Mouse (Mus musculus) brain, embryonic 14.5 days (tissue): ENCODE results near the gene Dhx38.

Experiments
- CTCF ChIP-seq: fragments of 200-500 bp; IDR thresholded peaks from 2 replicates; pipeline ENCODE4 v1.5.1; 2012; ENCODE audit warnings: inconsistent platforms, mild to moderate bottlenecking, moderate library complexity, borderline replicate concordance; ENCODE audit not compliant: insufficient read depth, insufficient read length; ENCODE audit errors: extremely low read depth
- POLR2A ChIP-seq: fragments of 200-500 bp; IDR thresholded peaks from 2 replicates; pipeline ENCODE4 v1.6.1; 2012; ENCODE audit warnings: mild to moderate bottlenecking, inconsistent platforms, borderline replicate concordance; ENCODE audit not compliant: poor library complexity, insufficient read depth, insufficient read length, severe bottlenecking; ENCODE audit errors: extremely low read depth

GRCm38 (mm10) chr8:109535140-109535990 is 30.3 kb downstream of the Dhx38 start:
- peak; percentile 61; the same call in 1 of the 2 replicates for TF ChIP-seq CTCF
- no peak for TF ChIP-seq POLR2A
